Mouse (Mus musculus): ENCODE measurements around the gene Mark4. TPM values are rescaled to one million over a fixed set of nuclear protein-coding genes. Genes with fewer than 3 reads are reported as not detected.

Mark4 gene
- polyA plus RNA-seq, 1 experiment from 2014 or later = 34.8 TPM

DNA sequence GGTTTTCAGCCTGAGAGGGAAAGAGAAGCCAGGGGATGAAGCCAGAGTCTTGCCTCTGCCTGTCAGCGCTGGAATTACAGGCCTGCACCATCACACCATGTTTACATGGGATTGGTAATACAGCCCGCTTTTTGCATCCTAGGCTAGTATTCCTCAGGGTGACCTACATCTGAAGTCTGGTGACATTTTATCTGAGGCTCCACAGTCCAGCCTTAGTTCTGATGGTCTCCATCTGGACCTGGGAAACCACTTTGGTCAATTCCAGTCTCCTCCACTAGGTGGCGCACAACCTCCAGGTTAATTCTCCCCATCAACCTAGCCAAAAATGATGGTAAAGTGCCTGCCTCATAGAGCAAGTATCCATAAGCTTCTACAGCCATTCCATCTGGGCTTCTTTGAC is 15.3 kb downstream of the Mark4 start:
- H3K27me3 ChIP-seq = no peaks in the 10 kb centered on the region
- peak; percentile 44 for ATAC-seq
- CTCF ChIA-PET = interaction anchor here (0.7 to 2.6 kb wide), 10 partner anchors 9 to 146 kb away, joined by 3 to 7 read pairs (median 4); partner anchors contain the start of gene Nkpd1
- DNase-seq (ENCODE audit: low read depth, low spot score) = peak; percentile 27
- peak; percentile 93 for TF ChIP-seq CTCF (IDR thresholded peaks at IDR 0.05)
- in situ Hi-C loops (cut with MboI; ENCODE audit: low pct_unique_long_range_greater_than_20kb) = no loop called here
- POLR2A ChIA-PET = no interaction called here

DNA sequence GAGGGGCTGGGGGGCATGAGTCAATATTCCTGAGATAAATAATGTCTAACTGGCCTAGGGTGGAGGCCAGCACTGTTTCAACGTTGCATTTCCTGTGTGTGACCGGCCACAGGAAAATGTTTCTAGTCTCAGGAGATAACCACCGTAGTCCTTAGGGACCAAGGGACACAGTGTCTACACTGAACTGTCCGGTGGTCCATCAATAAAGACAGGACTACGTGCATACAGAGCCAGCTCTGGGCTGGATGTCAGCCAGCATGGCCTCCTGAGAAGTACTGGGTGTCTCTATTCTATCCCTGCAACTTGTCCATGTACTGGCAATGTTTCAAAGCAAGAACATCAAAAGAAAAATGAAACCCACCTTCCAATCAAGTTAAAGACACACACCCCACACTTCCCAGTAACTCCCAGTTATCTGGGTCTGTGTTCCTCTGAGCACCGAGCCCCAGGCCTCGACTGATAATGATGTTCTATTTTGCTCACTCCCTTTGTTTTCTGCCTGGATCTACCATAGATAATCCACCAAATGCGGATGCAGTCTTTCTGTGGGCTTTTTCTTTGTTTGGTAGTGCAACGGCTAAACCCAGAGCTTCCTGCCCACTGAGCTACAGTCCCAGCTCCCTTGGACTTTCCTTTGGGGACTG is 17.1 kb downstream of the Mark4 start:
- no peak for ATAC-seq
- no peak for TF ChIP-seq CTCF (IDR thresholded peaks at IDR 0.05)
- no peak for DNase-seq (ENCODE audit: low read depth, low spot score)
- CTCF ChIA-PET = interaction anchor here (1.6 to 2.6 kb wide), 2 partner anchors 8 to 9 kb away, joined by 5 read pairs; no protein-coding TSS in a partner anchor
- POLR2A ChIA-PET = no interaction called here
- in situ Hi-C loops (cut with MboI; ENCODE audit: low pct_unique_long_range_greater_than_20kb) = no loop called here
- H3K27me3 ChIP-seq = no peaks in the 10 kb centered on the region

GRCm38 (mm10) chr7:19437048-19437447 is 21.6 kb downstream of the Mark4 start:
- H3K27me3 ChIP-seq = no peaks in the 10 kb centered on the region
- POLR2A ChIA-PET = interaction anchor here (0.7 kb wide), 1 partner anchor 10 kb away, joined by 4 read pairs; no protein-coding TSS in a partner anchor
- in situ Hi-C loops (cut with MboI; ENCODE audit: low pct_unique_long_range_greater_than_20kb) = no loop called here
- DNase-seq (ENCODE audit: low read depth, low spot score) (no peak), ATAC-seq (no peak)
- CTCF ChIA-PET = interaction anchor here (1.3 to 1.7 kb wide), 2 partner anchors 30 to 31 kb away, joined by 3 to 4 read pairs; no protein-coding TSS in a partner anchor
- no peak for TF ChIP-seq CTCF (IDR thresholded peaks at IDR 0.05)

GRCm38 (mm10) chr7:19436276-19436675 is 22.3 kb downstream of the Mark4 start:
- ATAC-seq = no peak
- TF ChIP-seq CTCF (IDR thresholded peaks at IDR 0.05) = no peak
- in situ Hi-C loops (cut with MboI; ENCODE audit: low pct_unique_long_range_greater_than_20kb) = no loop called here
- ChIA-PET CTCF (interaction anchor here (1.7 kb wide), 1 partner anchor 31 kb away, joined by 4 read pairs; no protein-coding TSS in a partner anchor), POLR2A (no interaction called here)
- no peaks in the 10 kb centered on the region for H3K27me3 ChIP-seq
- DNase-seq (ENCODE audit: low read depth, low spot score) = no peak

DNA sequence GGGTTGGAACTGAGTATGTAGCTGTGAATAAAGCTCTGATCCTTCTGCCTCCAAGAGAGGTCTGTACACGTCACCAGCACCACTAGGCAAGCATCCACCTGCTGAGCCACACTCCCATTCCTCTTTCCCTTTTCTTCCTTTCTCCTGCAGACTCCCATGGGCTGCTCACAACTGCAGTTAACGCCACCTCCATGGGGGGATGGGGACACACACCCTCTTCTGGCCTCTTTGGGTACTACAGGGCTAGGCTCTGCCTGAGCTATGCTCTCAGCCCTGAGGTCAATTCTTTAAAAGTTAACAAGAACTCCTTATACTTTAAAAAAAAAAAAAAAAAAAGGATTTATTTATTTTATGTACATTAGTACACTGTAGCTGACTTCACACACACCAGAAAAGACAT is 26.1 kb downstream of the Mark4 start:
- TF ChIP-seq CTCF (IDR thresholded peaks at IDR 0.05) = no peak
- DNase-seq (ENCODE audit: low read depth, low spot score) = no peak
- H3K27me3 ChIP-seq = no peaks in the 10 kb centered on the region
- in situ Hi-C loops (cut with MboI; ENCODE audit: low pct_unique_long_range_greater_than_20kb) = no loop called here
- no peak for ATAC-seq
- POLR2A ChIA-PET = no interaction called here
- CTCF ChIA-PET = interaction anchor here (0.8 to 2.7 kb wide), 11 partner anchors 9 to 70 kb away, joined by 3 to 8 read pairs (median 4); no protein-coding TSS in a partner anchor

- no peaks in the 10 kb centered on the region for H3K27me3 ChIP-seq
- ATAC-seq (no peak), DNase-seq (ENCODE audit: low read depth, low spot score) (no peak)
- ChIA-PET CTCF (interaction anchor here (2.1 kb wide), 1 partner anchor 25 kb away, joined by 12 read pairs; the partner anchor contains the start of gene Ckm), POLR2A (no interaction called here)
- no peak for TF ChIP-seq CTCF (IDR thresholded peaks at IDR 0.05)
- in situ Hi-C loops (cut with MboI; ENCODE audit: low pct_unique_long_range_greater_than_20kb) = no loop called here
Observed at GRCm38 (mm10) chr7:19430402-19430801, 28.2 kb downstream of the Mark4 start.

GRCm38 (mm10) chr7:19429726-19430125 is 28.9 kb downstream of the Mark4 start:
- ATAC-seq (no peak), DNase-seq (ENCODE audit: low read depth, low spot score) (no peak)
- ChIA-PET CTCF (interaction anchor here (2.1 kb wide), 1 partner anchor 25 kb away, joined by 12 read pairs; the partner anchor contains the start of gene Ckm), POLR2A (no interaction called here)
- in situ Hi-C loops (cut with MboI; ENCODE audit: low pct_unique_long_range_greater_than_20kb) = no loop called here
- no peak for TF ChIP-seq CTCF (IDR thresholded peaks at IDR 0.05)
- H3K27me3 ChIP-seq = no peaks in the 10 kb centered on the region

- H3K27me3 ChIP-seq = no peaks in the 10 kb centered on the region
- ATAC-seq = no peak
- POLR2A ChIA-PET = no interaction called here
- CTCF ChIA-PET = no interaction called here
- in situ Hi-C loops (cut with MboI; ENCODE audit: low pct_unique_long_range_greater_than_20kb) = no loop called here
- no peak for TF ChIP-seq CTCF (IDR thresholded peaks at IDR 0.05)
- DNase-seq (ENCODE audit: low read depth, low spot score) = no peak
Observed at GRCm38 (mm10) chr7:19427999-19428650, 30.5 kb downstream of the Mark4 start.

DNA sequence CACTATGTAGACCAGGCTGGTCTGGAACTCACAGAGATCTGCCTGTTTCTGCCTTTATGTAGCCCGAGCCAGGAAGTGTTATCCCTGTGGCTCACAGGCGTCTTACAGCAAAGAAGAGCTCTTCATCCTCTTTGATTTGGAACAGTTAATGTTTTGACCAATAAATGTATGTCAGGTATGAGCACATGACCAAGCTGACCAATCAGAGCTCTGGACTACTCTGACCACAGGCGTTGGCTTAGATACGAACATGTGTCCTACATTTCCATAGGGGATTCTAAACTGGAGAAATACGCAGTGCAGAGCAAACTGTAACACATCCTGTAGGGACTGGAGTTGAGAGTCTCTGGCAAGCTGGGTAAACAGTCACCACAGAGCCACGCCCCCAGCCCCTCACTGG is 31.7 kb downstream of the Mark4 start:
- in situ Hi-C loops (cut with MboI; ENCODE audit: low pct_unique_long_range_greater_than_20kb) = no loop called here
- DNase-seq (ENCODE audit: low read depth, low spot score) (no peak), ATAC-seq (no peak)
- ChIA-PET CTCF (interaction anchor here (0.8 to 1.0 kb wide), 2 partner anchors 13 to 21 kb away, joined by 3 to 5 read pairs; no protein-coding TSS in a partner anchor), POLR2A (interaction anchor here (0.7 kb wide), 1 partner anchor 10 kb away, joined by 4 read pairs; no protein-coding TSS in a partner anchor)
- no peaks in the 10 kb centered on the region for H3K27me3 ChIP-seq
- no peak for TF ChIP-seq CTCF (IDR thresholded peaks at IDR 0.05)

DNA sequence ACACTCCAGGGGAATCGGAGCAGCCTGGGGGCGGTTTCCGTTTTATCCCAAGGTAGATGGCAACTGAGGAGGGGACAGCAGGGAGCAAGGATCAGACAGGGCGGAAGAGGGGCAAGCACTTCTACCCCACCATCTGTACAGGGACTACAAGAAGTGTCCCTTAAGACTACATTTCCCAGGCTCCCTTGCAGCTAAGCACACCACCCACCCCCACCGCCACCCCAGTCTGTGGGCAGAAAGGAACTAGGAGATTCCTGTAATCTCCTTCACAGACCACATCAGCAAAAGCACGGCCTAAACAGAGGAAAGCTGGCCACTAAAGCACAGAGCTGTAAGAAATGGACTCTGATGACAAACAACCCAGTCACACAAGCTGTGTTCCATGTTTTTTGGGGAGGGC is 32.3 kb downstream of the Mark4 start:
- in situ Hi-C loops (cut with MboI; ENCODE audit: low pct_unique_long_range_greater_than_20kb) = no loop called here
- CTCF ChIA-PET = interaction anchor here (0.8 to 1.0 kb wide), 2 partner anchors 12 to 21 kb away, joined by 3 to 5 read pairs; no protein-coding TSS in a partner anchor
- POLR2A ChIA-PET = interaction anchor here (0.7 kb wide), 1 partner anchor 11 kb away, joined by 4 read pairs; no protein-coding TSS in a partner anchor
- no peak for DNase-seq (ENCODE audit: low read depth, low spot score)
- no peak for ATAC-seq
- no peaks in the 10 kb centered on the region for H3K27me3 ChIP-seq
- no peak for TF ChIP-seq CTCF (IDR thresholded peaks at IDR 0.05)

- DNase-seq (ENCODE audit: low read depth, low spot score) (no peak), ATAC-seq (no peak)
- H3K27me3 ChIP-seq = no peaks in the 10 kb centered on the region
- ChIA-PET CTCF (interaction anchor here (1.0 to 2.0 kb wide), 2 partner anchors 8 to 166 kb away, joined by 3 to 8 read pairs; no protein-coding TSS in a partner anchor), POLR2A (interaction anchor here (1.3 kb wide), 1 partner anchor 17 kb away, joined by 4 read pairs; no protein-coding TSS in a partner anchor)
- no peak for TF ChIP-seq CTCF (IDR thresholded peaks at IDR 0.05)
- in situ Hi-C loops (cut with MboI; ENCODE audit: low pct_unique_long_range_greater_than_20kb) = no loop called here
Observed at GRCm38 (mm10) chr7:19424051-19424450, 34.6 kb downstream of the Mark4 start.
